Mouse (Mus musculus) layer of hippocampus, adult 11-12 months (tissue): Measurements from ENCODE around the gene Prkaa2.

ENCODE experiments used
- DNase-seq: peaks from one replicate; pipeline ENCODE4 v3.0.0; 2022; ENCODE audit warnings: low spot score

Gene Prkaa2

GRCm38 (mm10) chr4:105108641-105109198 lies 970 bp downstream of the Prkaa2 start:
- DNase-seq, result no peak

DNA sequence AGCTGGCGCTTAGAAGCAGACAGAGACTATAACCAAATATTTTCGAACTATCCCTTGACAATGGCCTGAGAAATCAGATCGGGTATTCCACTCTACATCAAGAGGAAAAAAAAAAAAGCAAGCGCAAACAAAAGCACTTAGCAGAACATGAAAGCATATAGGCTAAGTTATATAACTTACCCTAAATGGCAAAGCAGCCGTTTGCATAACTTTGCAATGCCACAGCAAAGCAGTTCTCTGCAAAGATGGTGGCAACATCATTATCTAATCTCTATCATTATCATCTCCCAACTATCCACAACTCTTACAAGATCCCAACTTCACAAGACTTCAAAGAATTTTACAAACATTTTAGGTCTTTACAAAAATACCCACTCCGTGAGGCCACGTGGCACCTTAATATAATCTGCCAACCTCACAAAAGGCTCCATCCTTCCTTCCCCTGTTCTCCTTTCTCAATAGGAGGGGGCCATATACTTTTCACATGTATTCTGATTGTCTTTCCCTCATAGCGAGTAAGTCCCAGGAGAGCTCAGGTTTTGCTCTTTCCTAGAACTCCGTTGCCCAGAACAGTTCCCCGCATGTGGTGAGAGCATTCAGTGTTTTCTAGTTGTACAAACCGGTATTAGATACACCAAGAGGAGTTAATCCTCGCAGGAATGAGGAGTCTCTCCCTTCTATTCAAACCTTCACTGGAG lies 1.6 kb downstream of the Prkaa2 start:
- DNase-seq, result no peak

DNA sequence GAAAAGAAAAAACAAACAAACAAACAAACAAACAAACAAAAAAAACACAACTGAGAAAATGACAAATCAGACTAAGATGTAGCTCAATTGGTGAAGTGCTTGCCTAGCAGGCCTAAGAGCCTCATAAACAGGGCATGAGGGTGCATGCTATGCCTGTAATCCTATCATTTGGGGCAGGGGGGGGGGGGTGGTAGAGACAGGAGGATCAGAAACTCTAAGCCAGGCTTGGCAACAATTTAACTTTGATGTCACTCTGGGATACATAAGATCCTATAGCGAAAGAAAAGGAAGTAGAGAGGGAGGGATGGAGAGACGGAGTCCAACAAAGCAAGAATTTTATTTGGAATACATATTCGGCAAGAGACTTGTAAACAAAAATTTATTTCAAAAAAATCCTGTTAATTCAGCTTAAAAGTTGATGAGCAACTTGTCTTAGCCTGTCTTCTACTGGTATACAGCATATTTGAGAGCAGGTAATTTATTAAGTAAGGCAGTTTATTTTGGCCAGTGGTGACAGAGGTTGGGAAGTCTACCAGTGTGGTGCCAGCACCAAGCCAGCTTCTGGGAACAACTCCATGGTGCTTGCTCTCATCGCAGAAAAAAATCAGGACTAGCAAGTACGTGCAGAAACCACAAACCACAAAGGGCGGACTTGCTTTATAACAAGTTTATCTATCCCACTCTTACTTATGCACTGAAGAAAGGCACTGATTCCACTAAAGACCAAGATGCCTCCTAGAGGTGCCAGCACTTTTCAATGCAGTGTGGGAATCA lies 5.4 kb downstream of the Prkaa2 start:
- DNase-seq, result no peak

DNA sequence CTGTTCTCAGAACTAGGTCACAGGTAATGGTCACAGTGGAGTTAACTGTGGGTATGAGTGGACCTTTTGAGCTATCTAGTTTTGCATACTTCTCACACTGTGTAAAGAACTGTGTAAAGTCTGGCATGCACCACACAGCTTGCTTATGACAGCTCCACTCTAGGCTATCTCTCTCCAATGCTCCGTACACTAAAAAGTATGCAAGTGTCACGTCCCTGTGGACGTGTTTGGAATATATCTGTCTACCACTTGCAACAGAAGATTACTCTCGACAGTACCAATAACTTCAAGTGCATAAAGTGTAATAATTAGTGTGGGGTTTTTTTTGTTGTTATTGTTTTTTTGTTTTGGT lies 8.4 kb downstream of the Prkaa2 start:
- no peak for DNase-seq

GRCm38 (mm10) chr4:105100508-105101336 lies 9.0 kb downstream of the Prkaa2 start:
- peak; percentile 21 for DNase-seq

- no peak for DNase-seq
Observed at GRCm38 (mm10) chr4:105098660-105099059, 11.0 kb downstream of the Prkaa2 start.

DNA sequence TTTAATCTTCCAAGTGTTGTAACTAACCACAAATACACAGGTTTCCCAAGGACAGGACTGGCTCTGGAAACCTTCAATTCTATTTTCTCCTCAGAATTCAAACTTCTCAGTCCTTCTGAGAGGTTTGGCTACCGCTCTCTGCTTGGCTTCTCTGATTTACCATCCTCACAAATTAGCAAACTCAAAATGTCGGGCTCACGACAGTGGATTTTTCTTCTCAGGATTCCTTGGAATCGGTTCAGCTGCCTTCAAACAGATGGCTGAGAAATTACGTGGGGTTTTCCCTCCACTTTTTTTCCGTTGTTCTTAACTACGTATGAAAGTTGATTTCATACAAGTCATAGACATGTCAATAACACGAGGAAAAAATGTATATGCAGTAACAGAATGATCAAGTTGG lies 11.5 kb downstream of the Prkaa2 start:
- no peak for DNase-seq

DNA sequence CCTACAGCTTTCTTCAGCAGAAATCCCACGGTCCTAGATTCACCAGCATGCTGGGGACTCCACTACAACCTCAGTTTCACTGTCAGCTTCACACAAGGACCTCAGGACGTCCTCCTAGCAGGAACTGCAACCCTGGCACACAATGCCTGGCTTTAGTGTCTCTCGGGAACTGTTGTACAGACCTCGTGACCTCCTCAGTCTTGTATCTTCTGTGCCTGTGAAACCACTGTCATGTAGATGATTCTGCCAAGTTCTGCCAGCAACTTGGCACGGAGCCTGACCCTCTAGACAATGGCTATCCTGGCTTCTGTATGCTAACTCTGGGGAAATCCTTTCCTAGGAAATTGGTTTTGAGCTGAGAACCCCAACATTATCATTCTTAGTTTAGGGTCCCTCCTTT lies 14.4 kb downstream of the Prkaa2 start:
- DNase-seq, result peak; percentile 57

DNA sequence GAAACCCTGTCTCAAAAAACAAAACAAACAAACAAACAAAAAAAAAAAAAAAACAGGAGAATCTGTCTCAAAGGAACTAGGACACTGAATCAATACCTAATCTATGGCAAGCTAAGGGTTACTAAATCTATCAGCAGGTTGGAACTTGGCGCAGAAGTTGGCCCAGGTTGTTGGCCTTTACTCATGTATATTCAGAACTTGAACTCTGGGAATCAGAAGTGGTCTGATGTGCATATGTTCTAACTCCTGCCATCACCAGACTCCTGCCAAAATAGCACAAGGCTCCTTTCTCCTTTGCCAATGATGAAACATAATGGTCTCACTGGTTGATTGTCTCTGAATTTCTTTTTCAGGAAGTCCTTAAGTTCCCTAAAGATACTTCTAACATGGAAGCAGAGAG lies 15.7 kb downstream of the Prkaa2 start:
- no peak for DNase-seq

DNA sequence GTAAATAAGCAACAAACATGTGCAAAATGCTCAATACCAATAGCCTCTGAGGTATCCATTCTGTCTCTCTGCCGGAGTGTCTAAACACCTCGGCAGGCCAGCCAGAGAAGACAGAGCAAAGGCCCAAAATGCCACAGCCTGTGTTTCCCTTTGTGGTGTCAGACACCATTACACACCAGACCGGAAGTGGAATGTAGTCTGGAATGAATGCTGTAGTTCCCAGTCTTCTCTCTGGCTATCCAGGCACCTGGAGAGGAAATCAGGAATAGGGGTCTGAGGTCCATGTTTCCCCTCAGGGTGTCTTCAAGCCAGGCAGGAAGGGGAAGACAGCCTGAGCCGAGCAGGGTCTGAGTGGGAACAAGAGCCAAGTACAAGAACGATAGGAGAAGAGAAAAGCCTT lies 19.3 kb downstream of the Prkaa2 start:
- DNase-seq, result no peak

DNA sequence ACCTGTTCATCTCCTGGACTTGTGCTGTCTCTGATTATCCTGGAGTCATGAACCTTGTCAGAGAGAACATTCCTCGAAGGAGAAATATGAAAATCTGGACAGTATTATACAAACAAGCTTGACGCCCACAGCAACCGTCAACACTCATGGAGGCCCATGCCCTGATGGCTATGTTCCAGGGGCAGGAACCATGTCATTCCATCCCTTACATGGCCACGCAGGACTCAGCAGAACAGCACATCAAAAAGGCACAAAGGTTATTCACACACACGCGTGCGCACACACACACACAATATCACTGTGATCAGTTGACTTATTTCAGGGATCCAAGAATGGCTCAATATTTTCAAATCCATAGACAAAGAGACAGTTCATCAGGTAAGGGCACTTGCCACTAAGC lies 20.3 kb downstream of the Prkaa2 start:
- DNase-seq, result no peak

GRCm38 (mm10) chr4:105088671-105089070 lies 21.0 kb downstream of the Prkaa2 start:
- no peak for DNase-seq

- no peak for DNase-seq
Observed at GRCm38 (mm10) chr4:105076152-105076551, 33.5 kb downstream of the Prkaa2 start.

DNA sequence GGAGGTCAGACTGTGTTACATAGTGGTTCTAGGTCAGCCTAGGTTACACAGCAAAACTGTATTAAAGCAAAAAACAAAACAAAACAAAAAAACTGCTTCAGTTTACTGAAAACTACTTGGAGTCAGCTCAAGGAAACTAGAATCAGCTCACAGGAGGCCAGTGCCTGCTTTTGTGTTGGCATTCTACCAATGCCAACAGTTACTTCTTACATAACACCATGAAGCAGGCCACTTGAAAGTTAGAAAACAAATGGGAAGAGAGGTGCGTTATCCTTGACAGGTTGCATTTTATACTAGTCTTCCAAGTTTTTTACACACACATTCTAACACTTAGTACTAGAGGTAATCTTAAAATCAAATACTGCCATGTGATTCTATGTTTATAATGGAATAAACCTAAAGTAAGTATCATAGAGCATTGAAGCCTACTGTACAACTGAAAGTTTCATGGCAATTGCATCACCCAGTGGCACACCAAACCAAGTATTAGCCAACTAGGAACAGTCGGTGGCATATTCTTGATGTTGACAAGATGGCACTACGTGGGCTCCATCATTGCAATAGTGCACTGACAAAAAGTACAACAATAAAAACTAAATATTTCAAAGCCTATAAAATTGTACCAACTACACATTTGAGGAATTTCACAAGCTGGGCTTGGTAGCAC lies 37.8 kb downstream of the Prkaa2 start:
- no peak for DNase-seq

DNA sequence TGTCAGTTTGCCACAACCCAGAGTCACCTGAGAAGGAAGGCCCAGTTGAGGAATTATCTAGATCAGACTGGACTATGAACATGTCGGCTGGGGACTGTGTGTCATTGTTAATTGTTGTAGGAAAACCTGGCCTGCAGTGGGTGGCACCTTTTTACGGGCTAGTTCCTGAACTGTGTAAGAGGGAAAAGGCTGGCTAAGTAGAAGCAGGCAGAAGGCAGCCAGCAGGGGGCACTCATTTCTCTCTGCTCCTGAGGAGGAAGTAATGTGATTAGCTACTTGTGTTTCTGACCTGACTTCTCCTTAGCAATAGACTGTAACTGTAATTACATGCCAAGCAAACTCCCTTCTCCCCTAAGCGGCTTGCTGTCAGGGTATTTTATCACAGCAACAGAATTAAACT lies 38.7 kb downstream of the Prkaa2 start:
- peak; percentile 83 for DNase-seq

GRCm38 (mm10) chr4:105051291-105051690 lies 58.4 kb downstream of the Prkaa2 start:
- peak; percentile 21 for DNase-seq

DNA sequence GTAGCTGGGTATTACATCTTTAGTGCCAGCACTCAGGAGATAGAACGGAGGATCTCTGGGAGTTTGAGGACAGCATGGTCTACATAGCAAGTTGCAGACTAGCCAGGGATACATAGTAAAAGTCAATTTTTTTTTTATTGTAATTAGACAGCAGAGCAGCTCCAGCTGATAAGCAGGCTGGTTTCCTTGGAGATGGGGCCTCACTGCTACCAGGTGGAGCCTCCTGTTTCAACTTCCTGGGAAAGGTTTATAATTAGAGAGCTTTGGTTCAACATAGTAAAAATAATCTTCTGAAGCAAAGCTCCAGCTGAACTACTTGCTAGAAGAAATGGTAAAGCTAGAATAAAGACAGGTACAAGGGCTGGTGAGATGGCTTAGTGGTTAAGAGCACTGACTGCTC lies 59.6 kb downstream of the Prkaa2 start:
- DNase-seq, result no peak

DNA sequence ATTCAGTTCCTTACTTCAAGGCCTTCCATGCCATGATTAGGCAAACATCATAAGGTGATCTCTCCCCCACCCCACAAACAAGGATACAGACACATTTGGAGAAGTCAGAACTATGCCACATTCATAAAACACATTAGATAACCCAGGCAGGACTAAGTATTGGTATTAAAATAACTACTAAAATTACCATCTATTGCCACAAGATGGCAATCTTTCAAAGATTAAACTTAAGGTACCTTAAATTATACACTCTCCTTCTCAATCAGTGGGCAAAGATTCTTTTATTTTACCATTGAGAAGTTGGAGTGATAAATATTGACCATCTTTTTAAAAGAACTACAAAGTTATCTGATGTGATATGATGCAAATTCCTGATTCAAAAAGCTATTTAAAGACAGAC lies 75.4 kb downstream of the Prkaa2 start:
- DNase-seq, result no peak

DNA sequence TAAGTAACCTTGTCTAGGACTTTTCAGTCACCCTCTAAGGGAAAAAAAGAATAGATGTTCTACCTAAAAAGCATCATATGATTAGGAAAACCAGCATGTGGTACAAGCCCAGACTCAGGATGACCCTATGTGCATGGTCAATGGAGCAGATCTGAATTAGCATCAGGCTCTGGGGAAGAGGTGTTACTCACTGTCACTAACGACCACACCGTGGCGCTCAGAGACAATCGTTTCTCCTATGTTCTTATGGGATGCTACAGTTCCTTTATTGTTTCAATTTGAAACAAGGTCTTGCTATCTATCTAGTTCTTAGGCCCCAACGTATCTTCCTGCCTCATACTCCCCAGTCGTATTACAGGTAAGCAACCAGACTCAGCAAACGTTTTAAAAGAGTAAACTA lies 76.5 kb downstream of the Prkaa2 start:
- no peak for DNase-seq

- DNase-seq, result no peak
Observed at GRCm38 (mm10) chr4:105031104-105031503, 78.6 kb downstream of the Prkaa2 start.

DNA sequence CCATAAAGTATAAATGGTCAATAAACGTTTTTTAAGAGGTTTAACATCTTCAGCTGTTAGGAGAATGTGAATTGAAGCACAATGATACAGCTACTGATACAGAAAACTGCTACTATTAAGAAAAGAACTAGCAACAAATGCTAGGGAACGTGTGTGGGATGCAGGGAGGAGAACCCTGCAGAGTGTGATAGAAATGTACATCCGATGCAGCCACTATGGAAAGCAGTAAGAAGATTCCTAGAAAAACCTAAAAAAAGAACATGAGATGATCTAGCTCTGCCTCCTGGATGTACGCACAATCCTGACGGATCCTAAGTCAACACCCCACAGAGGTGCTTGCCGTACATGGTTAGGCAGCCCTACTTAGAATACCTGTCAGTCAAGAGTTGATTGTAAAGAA lies 82.4 kb downstream of the Prkaa2 start:
- DNase-seq, result no peak

DNA sequence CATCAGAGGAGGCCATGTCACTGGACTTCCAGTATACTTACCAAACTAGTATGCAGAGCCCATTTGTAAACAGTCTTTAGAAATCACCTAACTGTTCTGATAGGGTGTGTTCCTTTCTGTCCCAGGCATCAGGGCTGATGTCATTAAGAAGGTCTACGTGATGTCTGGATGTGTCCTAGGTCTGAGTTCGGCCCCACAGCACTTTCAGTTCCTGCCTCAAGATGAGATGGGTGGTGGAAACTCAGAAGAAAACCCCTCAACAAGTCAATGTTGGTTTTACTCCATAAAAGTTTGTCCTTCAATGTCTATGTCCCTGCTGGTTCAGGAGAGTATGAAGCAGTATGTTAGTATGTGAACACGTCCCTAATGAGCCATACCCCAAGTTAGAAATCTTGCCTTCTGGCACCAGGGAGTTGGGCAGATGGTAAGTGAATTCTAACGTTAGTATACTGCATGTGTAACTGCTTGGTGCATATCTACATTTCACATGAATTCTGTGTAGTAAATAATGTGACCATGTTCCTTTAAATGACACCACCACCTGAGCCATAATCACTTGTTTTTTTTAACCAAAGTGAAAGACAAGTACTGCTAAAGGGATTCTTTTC lies 93.6 kb downstream of the Prkaa2 start:
- DNase-seq, result no peak
